Mouse (Mus musculus) stomach, embryonic 16.5 days (tissue): ENCODE results near the gene Fxyd6. TPM values are rescaled to one million over a fixed set of nuclear protein-coding genes. Genes with fewer than 3 reads are reported as not detected.

Experiments
- ATAC-seq: fragments of 200-750 bp; cut with Nextera tagmentation; 2 replicates; pipeline ENCODE4 v1.8.0; 2017; ENCODE audit warnings: moderate number of reproducible peaks, moderate TSS enrichment; ENCODE audit not compliant: insufficient read depth, low FRiP score
- H3K27ac ChIP-seq: fragments of 300-500 bp; sonication (generic); 2 replicates; pipeline ENCODE4 v1.5.1; 2014; ENCODE audit warnings: low read length
- H3K27me3 ChIP-seq: fragments of 300-500 bp; sonication (generic); 2 replicates; pipeline ENCODE4 v1.6.1; 2014; ENCODE audit warnings: low read length, control low read depth, mixed read lengths; ENCODE audit not compliant: control insufficient read depth, insufficient read depth
- H3K36me3 ChIP-seq: fragments of 300-500 bp; sonication (generic); 2 replicates; pipeline ENCODE4 v1.6.1; 2014; ENCODE audit warnings: low read length; ENCODE audit not compliant: control insufficient read depth, insufficient read depth
- H3K4me1 ChIP-seq: fragments of 300-500 bp; sonication (generic); 2 replicates; pipeline ENCODE4 v1.6.1; 2014; ENCODE audit warnings: low read length, control low read depth, mixed read lengths; ENCODE audit not compliant: control insufficient read depth, insufficient read depth
- H3K4me2 ChIP-seq: fragments of 300-500 bp; sonication (generic); 2 replicates; pipeline ENCODE4 v1.6.1; 2014; ENCODE audit warnings: low read depth, low read length, mixed read lengths
- H3K4me3 ChIP-seq: fragments of 300-500 bp; sonication (generic); replicated peaks from 2 replicates; pipeline ENCODE4 v1.5.1; 2014; ENCODE audit warnings: mild to moderate bottlenecking, low read length
- H3K9ac ChIP-seq: fragments of 300-500 bp; sonication (generic); 2 replicates; pipeline ENCODE4 v1.6.1; 2014; ENCODE audit warnings: low read length
- H3K9me3 ChIP-seq: fragments of 300-500 bp; sonication (generic); replicated peaks from 2 replicates; pipeline ENCODE4 v1.6.1; 2016; ENCODE audit warnings: low read length, control low read depth; ENCODE audit not compliant: control insufficient read depth
- WGBS: fragments of 180-500 bp; shearing (Covaris S2); extraction: QIAGEN DNeasy Blood & Tissue Kit; methylation state at CpG from one replicate; pipeline ENCODE4 v1.1.7; 2014; 5-methylcytosine and 5-hydroxymethylcytosine counted together
- polyA plus RNA-seq: library from polyadenylated mRNA; unstranded; fragments of >200 nt; fragmentation: Nextera tagmentation; extraction: Ambion mirVana; gene quantifications from 2 replicates; pipeline ENCODE4 v1.2.1, GENCODE M21; 2015

Gene Fxyd6
- polyA plus RNA-seq, 1 experiment from 2014 or later = 66.3 TPM

GRCm38 (mm10) chr9:45368341-45368901 lies 1.6 kb upstream of the Fxyd6 start:
- WGBS = 47% methylated on average over 5 of the region's 5 CpGs
- no peak overlapping the region for H3K27ac ChIP-seq
- no peak for ATAC-seq

GRCm38 (mm10) chr9:45370616-45371336 lies 791 bp downstream of the Fxyd6 start:
- no peaks in the 10 kb centered on the region for H3K4me1 ChIP-seq
- peak overlapping the region; percentile 83 for H3K4me2 ChIP-seq
- H3K9me3 ChIP-seq = no peaks in the 10 kb centered on the region
- no peak overlapping the region for H3K27ac ChIP-seq
- peak overlapping the region; percentile 71 for H3K9ac ChIP-seq
- H3K4me3 ChIP-seq = peak overlapping the region; percentile 61
- 8% methylated on average over 25 of the region's 25 CpGs for WGBS
- H3K27me3 ChIP-seq = 0 out of 2 replicates have a peak, but pooled peaks cover 3% of the 10 kb centered on the region
- no peak; the same call in 1 of the 2 replicates for ATAC-seq
- H3K36me3 ChIP-seq = no peaks in the 10 kb centered on the region

More at GRCm38 (mm10) chr9:45368341-45368901, 1.6 kb upstream of the Fxyd6 start:
- 0 out of 2 replicates have a peak, but pooled peaks cover 3% of the 10 kb centered on the region for H3K27me3 ChIP-seq
- H3K4me3 ChIP-seq = no peak overlapping the region
- no peak overlapping the region for H3K9ac ChIP-seq
- no peak overlapping the region for H3K4me2 ChIP-seq
- no peaks in the 10 kb centered on the region for H3K9me3 ChIP-seq
- no peaks in the 10 kb centered on the region for H3K4me1 ChIP-seq
- no peaks in the 10 kb centered on the region for H3K36me3 ChIP-seq

DNA sequence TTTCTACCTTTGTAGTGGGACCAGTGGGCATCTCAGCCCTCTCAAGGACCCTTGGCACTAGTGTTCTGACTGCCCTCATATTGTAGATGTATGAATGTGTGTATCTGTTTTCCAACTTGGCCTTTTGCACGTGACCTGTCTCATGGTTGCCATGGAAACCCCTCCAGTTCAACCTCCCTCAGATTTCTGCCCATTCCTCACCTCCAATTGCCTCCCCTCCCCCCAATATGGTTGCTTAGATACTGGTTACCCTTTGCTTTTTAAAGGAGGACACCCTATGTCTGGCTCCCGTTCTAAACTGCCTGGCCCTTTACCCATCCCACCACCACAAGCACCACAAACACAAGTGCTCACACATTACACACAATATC lies 1.3 kb downstream of the Fxyd6 start:
- Histone ChIP-seq H3K9ac (no peak overlapping the region), H3K27me3 (0 out of 2 replicates have a peak, but pooled peaks cover 3% of the 10 kb centered on the region), H3K4me1 (no peaks in the 10 kb centered on the region), H3K4me2 (peak overlapping the region; percentile 83; the same call in 1 of the 2 replicates), H3K36me3 (no peaks in the 10 kb centered on the region), H3K9me3 (no peaks in the 10 kb centered on the region), H3K27ac (no peak overlapping the region), H3K4me3 (peak overlapping the region; percentile 61)
- WGBS = 29% methylated on average over 2 of the region's 2 CpGs
- no peak for ATAC-seq

- H3K36me3 ChIP-seq = no peaks in the 10 kb centered on the region
- no peak overlapping the region for H3K27ac ChIP-seq
- ATAC-seq = no peak
- H3K4me3 ChIP-seq = no peak overlapping the region
- no peaks in the 10 kb centered on the region for H3K4me1 ChIP-seq
- H3K9ac ChIP-seq = no peak overlapping the region
- 39% methylated on average over 3 of the region's 3 CpGs for WGBS
- no peak overlapping the region for H3K4me2 ChIP-seq
- H3K27me3 ChIP-seq = 0 out of 2 replicates have a peak, but pooled peaks cover 3% of the 10 kb centered on the region
- no peaks in the 10 kb centered on the region for H3K9me3 ChIP-seq
Observed at GRCm38 (mm10) chr9:45373896-45374295, 3.9 kb downstream of the Fxyd6 start.

DNA sequence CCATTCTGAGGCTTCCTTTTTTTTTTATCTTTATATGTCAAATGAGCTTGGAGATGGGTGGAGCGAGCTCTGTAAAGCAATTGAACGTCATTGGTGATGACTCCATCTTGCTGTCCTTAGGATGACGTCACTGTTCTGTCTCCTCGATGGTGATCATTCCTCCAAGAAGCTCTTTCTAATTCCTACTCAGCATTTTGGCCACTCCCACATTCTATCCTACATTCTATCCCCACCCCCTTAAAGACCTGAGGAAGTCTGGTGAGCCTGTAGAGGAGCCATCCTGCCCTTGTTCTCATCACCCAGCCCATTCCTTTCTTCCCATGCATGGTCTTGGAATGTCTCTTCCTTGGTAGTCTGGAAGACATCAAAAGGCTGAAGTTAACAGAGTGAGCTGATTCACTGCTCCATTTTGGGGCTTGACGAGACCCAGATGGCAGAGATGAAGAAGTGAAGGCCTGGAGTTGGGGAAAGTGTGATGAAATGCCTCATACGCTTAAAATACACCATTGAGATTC lies 5.1 kb downstream of the Fxyd6 start:
- Histone ChIP-seq H3K4me1 (no peaks in the 10 kb centered on the region), H3K4me3 (no peak overlapping the region), H3K27me3 (0 out of 2 replicates have a peak, but pooled peaks cover 3% of the 10 kb centered on the region), H3K9ac (no peak overlapping the region), H3K36me3 (no peaks in the 10 kb centered on the region), H3K27ac (no peak overlapping the region), H3K9me3 (no peaks in the 10 kb centered on the region), H3K4me2 (no peak overlapping the region)
- ATAC-seq = peak; percentile 51; the same call in 1 of the 2 replicates
- WGBS = 75% methylated on average over 6 of the region's 6 CpGs

GRCm38 (mm10) chr9:45376427-45376826 lies 6.4 kb downstream of the Fxyd6 start:
- no peak overlapping the region for H3K27ac ChIP-seq
- no peaks in the 10 kb centered on the region for H3K9me3 ChIP-seq
- 49% methylated on average over 4 of the region's 4 CpGs for WGBS
- no peak overlapping the region for H3K4me3 ChIP-seq
- H3K4me1 ChIP-seq = no peaks in the 10 kb centered on the region
- H3K9ac ChIP-seq = no peak overlapping the region
- no peaks in the 10 kb centered on the region for H3K36me3 ChIP-seq
- no peak for ATAC-seq
- no peaks in the 10 kb centered on the region for H3K27me3 ChIP-seq
- H3K4me2 ChIP-seq = no peak overlapping the region

- ATAC-seq = no peak
- H3K4me2 ChIP-seq = no peak overlapping the region
- H3K9ac ChIP-seq = no peak overlapping the region
- no peaks in the 10 kb centered on the region for H3K4me1 ChIP-seq
- H3K27ac ChIP-seq = no peak overlapping the region
- no peaks in the 10 kb centered on the region for H3K36me3 ChIP-seq
- no peaks in the 10 kb centered on the region for H3K9me3 ChIP-seq
- H3K4me3 ChIP-seq = no peak overlapping the region
- H3K27me3 ChIP-seq = no peaks in the 10 kb centered on the region
- 50% methylated on average over 2 of the region's 2 CpGs for WGBS
Observed at GRCm38 (mm10) chr9:45376883-45377282, 6.9 kb downstream of the Fxyd6 start.

DNA sequence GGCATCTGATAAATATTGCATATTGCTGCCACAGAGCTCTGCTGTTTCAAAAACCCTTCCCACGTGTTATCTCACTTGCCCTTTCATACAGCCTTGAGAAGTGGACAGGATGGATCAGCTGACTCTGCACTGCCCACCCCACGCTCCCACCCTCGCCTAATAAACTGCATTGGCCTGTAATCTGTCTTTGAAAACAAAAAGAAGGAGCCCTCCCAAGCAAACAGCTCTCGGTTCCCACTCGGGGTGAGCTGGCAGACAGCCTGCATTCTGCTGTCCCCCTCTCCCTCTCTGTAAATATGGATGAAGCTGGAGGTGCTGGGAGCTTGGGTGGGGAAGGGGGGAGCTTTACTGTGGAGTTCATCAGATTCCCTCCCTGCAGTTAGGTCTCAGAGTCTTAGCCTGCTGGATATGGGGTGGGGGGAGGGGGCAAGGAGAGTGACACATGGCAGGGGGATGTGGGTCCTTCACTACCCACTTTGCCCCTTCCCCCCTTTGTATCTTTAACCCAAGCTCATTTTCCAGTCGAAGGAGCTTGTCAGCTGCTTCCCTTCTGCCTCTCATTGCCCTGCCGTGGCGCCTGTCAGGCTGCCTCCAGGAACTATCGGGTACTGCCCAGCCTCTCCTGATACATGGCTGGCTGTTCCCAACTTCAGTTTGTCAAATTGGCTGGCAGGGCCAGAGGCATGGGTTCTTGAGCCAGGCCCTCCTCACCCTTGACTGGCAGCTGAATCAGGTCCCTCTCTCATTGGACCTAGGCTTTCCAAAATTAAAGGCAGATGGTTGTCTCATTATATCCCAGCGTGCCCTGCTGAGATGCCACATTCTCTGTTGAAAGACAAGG lies 10.6 kb downstream of the Fxyd6 start:
- no peaks in the 10 kb centered on the region for H3K36me3 ChIP-seq
- no peak overlapping the region for H3K27ac ChIP-seq
- no peak overlapping the region for H3K4me3 ChIP-seq
- H3K9ac ChIP-seq = no peak overlapping the region
- WGBS = 51% methylated on average over 10 of the region's 10 CpGs
- no peak overlapping the region for H3K4me2 ChIP-seq
- no peaks in the 10 kb centered on the region for H3K27me3 ChIP-seq
- H3K9me3 ChIP-seq = no peaks in the 10 kb centered on the region
- ATAC-seq = no peak
- H3K4me1 ChIP-seq = no peaks in the 10 kb centered on the region
